Mouse (Mus musculus) T-helper 17 cell (primary cell): ENCODE results near the gene Mybbp1a.

ENCODE experiments used
- in situ Hi-C, 2 experiments: fragments of 300-600 bp; cut with MboI, MseI; formaldehyde crosslinking; loops; 1 replicate in 1 of 2; 2 replicates in 1 of 2; pipeline ENCODE4 v1.15.1; 2025; ENCODE audit warnings: high pct_unique_total_duplicates in 2 of 2

Gene Mybbp1a

GRCm38 (mm10) chr11:72440965-72441664 is at the start of gene Mybbp1a:
Mybbp1a (plus strand) TSS chr11:72441355.
- in situ Hi-C loops: loop anchor here in 1 of 2 experiments (5.0 to 25.0 kb wide), 2 partner anchors 106 to 1429 kb away; partner anchors contain the start of genes Derl2, Dhx33 and Mis12

- in situ Hi-C loops: no loop called here
Measured at GRCm38 (mm10) chr11:72393243-72393642, 47.9 kb upstream of the Mybbp1a start.

GRCm38 (mm10) chr11:72393669-72394068 is 47.5 kb upstream of the Mybbp1a start:
- in situ Hi-C loops: no loop called here

GRCm38 (mm10) chr11:72394694-72395093 is 46.5 kb upstream of the Mybbp1a start:
- in situ Hi-C loops: loop anchor here in 1 of 2 experiments (5.0 kb wide), 1 partner anchor 68 kb away; no protein-coding TSS in a partner anchor

GRCm38 (mm10) chr11:72395652-72396051 is 45.5 kb upstream of the Mybbp1a start:
- in situ Hi-C loops: loop anchor here in 1 of 2 experiments (5.0 kb wide), 1 partner anchor 67 kb away; no protein-coding TSS in a partner anchor

GRCm38 (mm10) chr11:72396621-72397020 is 44.5 kb upstream of the Mybbp1a start:
- in situ Hi-C loops: loop anchor here in 1 of 2 experiments (5.0 kb wide), 1 partner anchor 66 kb away; no protein-coding TSS in a partner anchor

GRCm38 (mm10) chr11:72397072-72397471 is 44.1 kb upstream of the Mybbp1a start:
- in situ Hi-C loops: loop anchor here in 1 of 2 experiments (5.0 kb wide), 1 partner anchor 65 kb away; no protein-coding TSS in a partner anchor

GRCm38 (mm10) chr11:72397811-72398525 is 43.2 kb upstream of the Mybbp1a start:
- in situ Hi-C loops: loop anchor here in 1 of 2 experiments (5.0 kb wide), 1 partner anchor 64 kb away; no protein-coding TSS in a partner anchor

- in situ Hi-C loops: loop anchor here in 1 of 2 experiments (25.0 kb wide), 1 partner anchor 164 kb away; no protein-coding TSS in a partner anchor
Measured at GRCm38 (mm10) chr11:72401068-72401467, 40.1 kb upstream of the Mybbp1a start.

GRCm38 (mm10) chr11:72402017-72402416 is 39.1 kb upstream of the Mybbp1a start:
- in situ Hi-C loops: loop anchor here in 1 of 2 experiments (25.0 kb wide), 1 partner anchor 165 kb away; no protein-coding TSS in a partner anchor

GRCm38 (mm10) chr11:72402969-72403368 is 38.2 kb upstream of the Mybbp1a start:
- in situ Hi-C loops: loop anchor here in 1 of 2 experiments (25.0 kb wide), 1 partner anchor 166 kb away; no protein-coding TSS in a partner anchor

GRCm38 (mm10) chr11:72405532-72405931 is 35.6 kb upstream of the Mybbp1a start:
- in situ Hi-C loops: loop anchor here in 1 of 2 experiments (25.0 kb wide), 1 partner anchor 168 kb away; no protein-coding TSS in a partner anchor

- in situ Hi-C loops: loop anchor here in 1 of 2 experiments (25.0 kb wide), 1 partner anchor 169 kb away; no protein-coding TSS in a partner anchor
Measured at GRCm38 (mm10) chr11:72406079-72406675, 35.0 kb upstream of the Mybbp1a start.

- in situ Hi-C loops: loop anchor here in 1 of 2 experiments (25.0 kb wide), 1 partner anchor 170 kb away; no protein-coding TSS in a partner anchor
Measured at GRCm38 (mm10) chr11:72407081-72407480, 34.1 kb upstream of the Mybbp1a start.

GRCm38 (mm10) chr11:72407574-72407973 is 33.6 kb upstream of the Mybbp1a start:
- in situ Hi-C loops: loop anchor here in 1 of 2 experiments (25.0 kb wide), 1 partner anchor 170 kb away; no protein-coding TSS in a partner anchor

GRCm38 (mm10) chr11:72408451-72409170 is 32.5 kb upstream of the Mybbp1a start:
- in situ Hi-C loops: loop anchor here in 1 of 2 experiments (25.0 kb wide), 1 partner anchor 171 kb away; no protein-coding TSS in a partner anchor

- in situ Hi-C loops: loop anchor here in 1 of 2 experiments (25.0 kb wide), 1 partner anchor 173 kb away; no protein-coding TSS in a partner anchor
Measured at GRCm38 (mm10) chr11:72409649-72410385, 31.3 kb upstream of the Mybbp1a start.

GRCm38 (mm10) chr11:72410521-72411092 is 30.5 kb upstream of the Mybbp1a start:
- in situ Hi-C loops: loop anchor here in 1 of 2 experiments (25.0 kb wide), 1 partner anchor 173 kb away; no protein-coding TSS in a partner anchor
